Mouse (Mus musculus) liver, embryonic 14.5 days (tissue): ENCODE data around the gene Zdhhc6. TPM values are rescaled to one million over a fixed set of nuclear protein-coding genes. Genes with fewer than 3 reads are reported as not detected.

Experiments
- ATAC-seq: fragments of 200-750 bp; cut with Nextera tagmentation; 2 replicates; pipeline ENCODE4 v1.8.0; 2017; ENCODE audit warnings: moderate number of reproducible peaks, mild to moderate bottlenecking, moderate library complexity; ENCODE audit not compliant: insufficient read depth
- DNase-seq, 3 experiments: peaks; one replicate each; pipeline ENCODE4 v3.0.0-alpha.2; 2012 to 2013; ENCODE audit warnings: low read depth in 3 of 3, low spot score in 3 of 3
- H3K27ac ChIP-seq: fragments of 300-500 bp; sonication (generic); 2 replicates; pipeline ENCODE4 v1.5.1; 2014; ENCODE audit warnings: moderate library complexity, mild to moderate bottlenecking, control low read depth, inconsistent platforms
- H3K27me3 ChIP-seq: fragments of 300-500 bp; sonication (generic); 2 replicates; pipeline ENCODE4 v1.6.1; 2014; ENCODE audit warnings: mild to moderate bottlenecking, low read length, moderate library complexity; ENCODE audit not compliant: control insufficient read depth, insufficient read depth
- H3K36me3 ChIP-seq: fragments of 300-500 bp; sonication (generic); replicated peaks from 2 replicates; pipeline ENCODE4 v1.6.1; 2014; ENCODE audit warnings: low read depth; ENCODE audit not compliant: control insufficient read depth, insufficient read depth
- H3K4me1 ChIP-seq, 2 experiments: fragments of 200-500 bp in 1 of 2; fragments of 300-500 bp in 1 of 2; sonication (generic) in 1 of 2; replicated peaks; 2 replicates each; pipeline ENCODE4 v1.6.1; 2012 to 2014; ENCODE audit warnings: antibody characterized with exemption in 1 of 2, inconsistent platforms in 1 of 2, low read length in 1 of 2; ENCODE audit not compliant: control insufficient read depth in 2 of 2, insufficient read depth in 2 of 2
- H3K4me2 ChIP-seq: fragments of 300-500 bp; sonication (generic); 2 replicates; pipeline ENCODE4 v1.6.1; 2014; ENCODE audit warnings: low read depth, mild to moderate bottlenecking, control low read depth, moderate library complexity
- H3K4me3 ChIP-seq, 2 experiments: fragments of 200-500 bp in 1 of 2; fragments of 300-500 bp in 1 of 2; sonication (generic) in 1 of 2; 2 replicates each; pipeline ENCODE4 v1.5.1; 2012 to 2014; ENCODE audit warnings: low read depth in 2 of 2, low read length in 2 of 2, mild to moderate bottlenecking in 2 of 2, control low read depth in 1 of 2, inconsistent platforms in 1 of 2, moderate library complexity in 1 of 2; ENCODE audit not compliant: insufficient read depth in 1 of 2
- H3K9ac ChIP-seq: fragments of 300-500 bp; sonication (generic); replicated peaks from 2 replicates; pipeline ENCODE4 v1.6.1; 2014; ENCODE audit warnings: mild to moderate bottlenecking, control low read depth, moderate library complexity
- H3K9me3 ChIP-seq: fragments of 300-500 bp; sonication (generic); 2 replicates; pipeline ENCODE4 v1.6.1; 2016; ENCODE audit warnings: low read length, mixed read lengths; ENCODE audit not compliant: control insufficient read depth
- CTCF ChIP-seq: IDR thresholded peaks from 2 replicates; pipeline ENCODE4 v1.5.1; 2016; ENCODE audit warnings: antibody characterized with exemption, low read depth, control low read depth
- EP300 ChIP-seq: IDR thresholded peaks from 2 replicates; pipeline ENCODE4 v1.6.1; 2016; ENCODE audit warnings: antibody characterized with exemption, low read depth
- whole genome bisulfite sequencing: fragments of 180-500 bp; shearing (Covaris S2); extraction: QIAGEN DNeasy Blood & Tissue Kit; methylation state at CpG from one replicate; pipeline ENCODE4 v1.1.7; 2014; ENCODE audit not compliant: insufficient replicate concordance; 5-methylcytosine and 5-hydroxymethylcytosine counted together
- polyA plus RNA-seq, 2 experiments: library from polyadenylated mRNA; depleted of rRNA in 1 of 2; stranded (reverse) in 1 of 2; unstranded in 1 of 2; fragments of >200 nt; fragmentation: Nextera tagmentation in 1 of 2; extraction: Ambion mirVana in 1 of 2; gene quantifications; 2 replicates each; pipeline versions ENCODE4 v1.2.1 to v1.2.3; 2012 to 2014

The Zdhhc6 gene
- polyA plus RNA-seq, 2 experiments = 14.2 to 51.3 TPM

GRCm38 (mm10) chr19:55232136-55232535 lies 83.7 kb downstream of the Zdhhc6 start:
- DNase-seq (no peak), ATAC-seq (peak; percentile 49)
- H3K9me3 ChIP-seq = no peaks in the 10 kb centered on the region
- peaks cover 0 to 17% of the 10 kb centered on the region in 2 experiments; a peak in 3 of 4 replicates for H3K4me1 ChIP-seq
- H3K4me3 ChIP-seq = no peak overlapping the region
- no peak overlapping the region for H3K27ac ChIP-seq
- WGBS = 57% methylated on average over 8 of the region's 8 CpGs
- H3K4me2 ChIP-seq = no peak overlapping the region
- TF ChIP-seq EP300 (no peak), CTCF (no peak)
- no peaks in the 10 kb centered on the region for H3K36me3 ChIP-seq
- no peak overlapping the region for H3K9ac ChIP-seq
- H3K27me3 ChIP-seq = no peaks in the 10 kb centered on the region

GRCm38 (mm10) chr19:55231081-55231480 lies 84.8 kb downstream of the Zdhhc6 start:
- H3K9ac ChIP-seq = no peak overlapping the region
- TF ChIP-seq EP300 = no peak
- no peak for ATAC-seq
- no peak for DNase-seq
- no peak overlapping the region for H3K4me3 ChIP-seq
- WGBS = 67% methylated on average over 10 of the region's 10 CpGs
- no peaks in the 10 kb centered on the region for H3K36me3 ChIP-seq
- no peak overlapping the region for H3K27ac ChIP-seq
- H3K27me3 ChIP-seq = no peaks in the 10 kb centered on the region
- H3K4me2 ChIP-seq = no peak overlapping the region
- H3K9me3 ChIP-seq = no peaks in the 10 kb centered on the region
- H3K4me1 ChIP-seq = peaks cover 0 to 15% of the 10 kb centered on the region in 2 experiments; a peak in 3 of 4 replicates

GRCm38 (mm10) chr19:55227135-55227534 lies 88.7 kb downstream of the Zdhhc6 start:
- Histone ChIP-seq H3K4me2 (no peak overlapping the region), H3K4me3 (no peak overlapping the region), H3K9me3 (no peaks in the 10 kb centered on the region), H3K27me3 (no peaks in the 10 kb centered on the region), H3K27ac (no peak overlapping the region), H3K36me3 (no peaks in the 10 kb centered on the region), H3K4me1 (0 out of 4 replicates have a peak, but pooled peaks cover 0 to 3% of the 10 kb centered on the region in 2 experiments), H3K9ac (no peak overlapping the region)
- 58% methylated on average over 7 of the region's 7 CpGs for WGBS
- ATAC-seq = no peak
- TF ChIP-seq EP300 = no peak
- peak; percentile 52 for TF ChIP-seq CTCF
- no peak for DNase-seq

GRCm38 (mm10) chr19:55226621-55227020 lies 89.2 kb downstream of the Zdhhc6 start:
- Histone ChIP-seq H3K9ac (no peak overlapping the region), H3K4me3 (no peak overlapping the region), H3K27ac (no peak overlapping the region), H3K4me2 (no peak overlapping the region), H3K27me3 (no peaks in the 10 kb centered on the region), H3K4me1 (0 out of 4 replicates have a peak, but pooled peaks cover 0 to 2% of the 10 kb centered on the region in 2 experiments), H3K9me3 (no peaks in the 10 kb centered on the region), H3K36me3 (no peaks in the 10 kb centered on the region)
- TF ChIP-seq CTCF (no peak), EP300 (no peak)
- ATAC-seq (no peak), DNase-seq (no peak)
- WGBS = 73% methylated on average over 5 of the region's 5 CpGs

- TF ChIP-seq EP300 (no peak), CTCF (no peak)
- 87% methylated on average over 9 of the region's 9 CpGs for WGBS
- no peak overlapping the region for H3K4me3 ChIP-seq
Measured at GRCm38 (mm10) chr19:55222268-55222667, 93.6 kb downstream of the Zdhhc6 start.

More at GRCm38 (mm10) chr19:55222268-55222667, 93.6 kb downstream of the Zdhhc6 start:
- Histone ChIP-seq H3K27ac (no peak overlapping the region), H3K36me3 (no peaks in the 10 kb centered on the region), H3K9me3 (no peaks in the 10 kb centered on the region), H3K4me1 (peaks cover 17 to 27% of the 10 kb centered on the region in 2 experiments), H3K4me2 (no peak overlapping the region), H3K9ac (no peak overlapping the region), H3K27me3 (no peaks in the 10 kb centered on the region)
- ATAC-seq (no peak), DNase-seq (no peak)

Other genes with a start within 250 kb of the Zdhhc6 start
- 13.6 and 15.0 TPM in 2 replicates for gene Gpam, start 188.8 kb downstream of the Zdhhc6 start, polyA plus RNA-seq (2012; rRNA removed)
- gene Gpam, start 188.8 kb downstream of the Zdhhc6 start, polyA plus RNA-seq (2014; fragmentation: Nextera tagmentation; extraction: Ambion mirVana) = 21.6 and 24.0 TPM in 2 replicates
- gene Tectb, start 135.3 kb downstream of the Zdhhc6 start, polyA plus RNA-seq (2012; rRNA removed) = 0.01 and 0.08 TPM in 2 replicates
- 0.23 TPM in 1 of 2 replicates, not detected in the other for gene Tectb, start 135.3 kb downstream of the Zdhhc6 start, polyA plus RNA-seq (2014; fragmentation: Nextera tagmentation; extraction: Ambion mirVana)
- 0.01 and 0.03 TPM in 2 replicates for gene Gucy2g, start 74.8 kb downstream of the Zdhhc6 start, polyA plus RNA-seq (2012; rRNA removed)
- not detected in 2 replicates for gene Gucy2g, start 74.8 kb downstream of the Zdhhc6 start, polyA plus RNA-seq (2014; fragmentation: Nextera tagmentation; extraction: Ambion mirVana)
- gene Acsl5, start 64.1 kb downstream of the Zdhhc6 start, polyA plus RNA-seq (2012; rRNA removed) = 35.2 and 50.3 TPM in 2 replicates
- gene Acsl5, start 64.1 kb downstream of the Zdhhc6 start, polyA plus RNA-seq (2014; fragmentation: Nextera tagmentation; extraction: Ambion mirVana) = 117 and 126 TPM in 2 replicates
- 4.6 and 6.9 TPM in 2 replicates for gene Vti1a, start 263 bp upstream of the Zdhhc6 start, polyA plus RNA-seq (2012; rRNA removed)
- gene Vti1a, start 263 bp upstream of the Zdhhc6 start, polyA plus RNA-seq (2014; fragmentation: Nextera tagmentation; extraction: Ambion mirVana) = 10.9 and 11.9 TPM in 2 replicates